Mouse (Mus musculus): ENCODE data around the gene Wnt5b.

DNA sequence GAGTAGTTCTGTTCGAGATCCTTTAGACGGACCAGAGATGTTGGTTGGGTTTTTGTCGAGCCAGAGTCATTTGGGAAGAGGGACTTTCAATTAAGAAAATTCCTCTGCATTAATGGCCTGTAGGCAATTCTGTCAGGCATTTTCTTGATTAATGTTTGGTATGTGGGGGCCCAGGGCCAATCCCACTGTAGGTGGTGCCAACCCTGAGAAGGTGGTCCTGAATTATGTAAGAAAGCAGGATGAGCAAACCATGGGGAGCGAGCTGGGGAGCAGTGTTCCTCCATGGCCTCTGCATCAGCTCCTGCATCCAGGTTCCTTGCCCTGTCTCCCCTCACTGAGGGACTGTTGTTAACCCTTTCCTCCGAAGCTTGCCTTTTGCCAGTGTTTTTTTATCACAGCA lies 30.7 kb downstream of the Wnt5b start:
- TF ChIP-seq CTCF (IDR thresholded peaks at IDR 0.05; ENCODE audit: control insufficient read depth, insufficient read depth, insufficient read length) (no peak), USF1 (IDR thresholded peaks at IDR 0.05; ENCODE audit: low read depth) (no peak), MAX (IDR thresholded peaks at IDR 0.05) (no peak)

All from C2C12 (cell line).